Mouse (Mus musculus): ENCODE data around the gene Mc3r. TPM values are rescaled to one million over a fixed set of nuclear protein-coding genes. Genes with fewer than 3 reads are reported as not detected.

Gene Mc3r
- polyA plus RNA-seq, 1 experiment from 2014 or later: not detected

- Histone ChIP-seq H3K27ac (ENCODE audit: low read length) (no peak overlapping the region), H3K4me3 (replicated peaks; ENCODE audit: low read length) (no peak overlapping the region), H3K36me3 (ENCODE audit: control insufficient read depth, insufficient read depth, low read length) (no peaks in the 10 kb centered on the region), H3K9ac (ENCODE audit: low read length) (no peak overlapping the region), H3K4me1 (ENCODE audit: control insufficient read depth, insufficient read depth, low read length) (no peaks in the 10 kb centered on the region), H3K9me3 (replicated peaks; ENCODE audit: control insufficient read depth, low read length) (no peaks in the 10 kb centered on the region), H3K4me2 (ENCODE audit: low read depth, low read length) (no peak overlapping the region), H3K27me3 (ENCODE audit: control insufficient read depth, insufficient read depth, low read length) (no peaks in the 10 kb centered on the region)
- no peak for ATAC-seq (ENCODE audit: insufficient read depth, low FRiP score)
- WGBS: 25% methylated on average over 11 of the region's 11 CpGs
These were observed 40.7 kb downstream of the Mc3r start for GRCm38 (mm10) chr2:172288965-172289364.

- ATAC-seq (ENCODE audit: insufficient read depth, low FRiP score): no peak
- Histone ChIP-seq H3K36me3 (ENCODE audit: control insufficient read depth, insufficient read depth, low read length) (no peaks in the 10 kb centered on the region), H3K9ac (ENCODE audit: low read length) (no peak overlapping the region), H3K4me2 (ENCODE audit: low read depth, low read length) (no peak overlapping the region), H3K27ac (ENCODE audit: low read length) (no peak overlapping the region), H3K9me3 (replicated peaks; ENCODE audit: control insufficient read depth, low read length) (no peaks in the 10 kb centered on the region), H3K4me3 (replicated peaks; ENCODE audit: low read length) (no peak overlapping the region), H3K27me3 (ENCODE audit: control insufficient read depth, insufficient read depth, low read length) (no peaks in the 10 kb centered on the region), H3K4me1 (ENCODE audit: control insufficient read depth, insufficient read depth, low read length) (no peaks in the 10 kb centered on the region)
- WGBS: 10% methylated on average over 1 of the region's 1 CpGs
These were observed 41.3 kb downstream of the Mc3r start for GRCm38 (mm10) chr2:172289632-172290031.

- Histone ChIP-seq H3K4me3 (replicated peaks; ENCODE audit: low read length) (no peak overlapping the region), H3K27me3 (ENCODE audit: control insufficient read depth, insufficient read depth, low read length) (no peaks in the 10 kb centered on the region), H3K4me1 (ENCODE audit: control insufficient read depth, insufficient read depth, low read length) (no peaks in the 10 kb centered on the region), H3K27ac (ENCODE audit: low read length) (no peak overlapping the region), H3K36me3 (ENCODE audit: control insufficient read depth, insufficient read depth, low read length) (no peaks in the 10 kb centered on the region), H3K4me2 (ENCODE audit: low read depth, low read length) (no peak overlapping the region), H3K9me3 (replicated peaks; ENCODE audit: control insufficient read depth, low read length) (no peaks in the 10 kb centered on the region), H3K9ac (ENCODE audit: low read length) (no peak overlapping the region)
- 71% methylated on average over 11 of the region's 11 CpGs for WGBS
- peak; percentile 63; the same call in 1 of the 2 replicates for ATAC-seq (ENCODE audit: insufficient read depth, low FRiP score)
These were observed 42.2 kb downstream of the Mc3r start for GRCm38 (mm10) chr2:172290474-172290873.

GRCm38 (mm10) chr2:172291025-172291424 is 42.7 kb downstream of the Mc3r start:
- no peak overlapping the region for H3K27ac ChIP-seq (ENCODE audit: low read length)
- H3K27me3 ChIP-seq (ENCODE audit: control insufficient read depth, insufficient read depth, low read length): no peaks in the 10 kb centered on the region
- no peaks in the 10 kb centered on the region for H3K9me3 ChIP-seq (replicated peaks; ENCODE audit: control insufficient read depth, low read length)
- 89% methylated on average over 7 of the region's 7 CpGs for WGBS
- no peak for ATAC-seq (ENCODE audit: insufficient read depth, low FRiP score)
- H3K4me1 ChIP-seq (ENCODE audit: control insufficient read depth, insufficient read depth, low read length): no peaks in the 10 kb centered on the region
- no peaks in the 10 kb centered on the region for H3K36me3 ChIP-seq (ENCODE audit: control insufficient read depth, insufficient read depth, low read length)
- H3K4me2 ChIP-seq (ENCODE audit: low read depth, low read length): no peak overlapping the region
- no peak overlapping the region for H3K4me3 ChIP-seq (replicated peaks; ENCODE audit: low read length)
- no peak overlapping the region for H3K9ac ChIP-seq (ENCODE audit: low read length)

- no peak overlapping the region for H3K27ac ChIP-seq (ENCODE audit: low read length)
- H3K27me3 ChIP-seq (ENCODE audit: control insufficient read depth, insufficient read depth, low read length): no peaks in the 10 kb centered on the region
- H3K4me3 ChIP-seq (replicated peaks; ENCODE audit: low read length): no peak overlapping the region
- ATAC-seq (ENCODE audit: insufficient read depth, low FRiP score): no peak
- no peaks in the 10 kb centered on the region for H3K4me1 ChIP-seq (ENCODE audit: control insufficient read depth, insufficient read depth, low read length)
- no peaks in the 10 kb centered on the region for H3K9me3 ChIP-seq (replicated peaks; ENCODE audit: control insufficient read depth, low read length)
- WGBS: 81% methylated on average over 14 of the region's 14 CpGs
- H3K36me3 ChIP-seq (ENCODE audit: control insufficient read depth, insufficient read depth, low read length): no peaks in the 10 kb centered on the region
- no peak overlapping the region for H3K9ac ChIP-seq (ENCODE audit: low read length)
- H3K4me2 ChIP-seq (ENCODE audit: low read depth, low read length): no peak overlapping the region
These were observed 43.6 kb downstream of the Mc3r start for GRCm38 (mm10) chr2:172291755-172292524.

- no peak overlapping the region for H3K27ac ChIP-seq (ENCODE audit: low read length)
- H3K9me3 ChIP-seq (replicated peaks; ENCODE audit: control insufficient read depth, low read length): no peaks in the 10 kb centered on the region
- 76% methylated on average over 14 of the region's 14 CpGs for WGBS
- H3K9ac ChIP-seq (ENCODE audit: low read length): no peak overlapping the region
- no peaks in the 10 kb centered on the region for H3K36me3 ChIP-seq (ENCODE audit: control insufficient read depth, insufficient read depth, low read length)
- no peak for ATAC-seq (ENCODE audit: insufficient read depth, low FRiP score)
- no peaks in the 10 kb centered on the region for H3K4me1 ChIP-seq (ENCODE audit: control insufficient read depth, insufficient read depth, low read length)
- no peaks in the 10 kb centered on the region for H3K27me3 ChIP-seq (ENCODE audit: control insufficient read depth, insufficient read depth, low read length)
- H3K4me3 ChIP-seq (replicated peaks; ENCODE audit: low read length): no peak overlapping the region
- H3K4me2 ChIP-seq (ENCODE audit: low read depth, low read length): no peak overlapping the region
These were observed 44.5 kb downstream of the Mc3r start for GRCm38 (mm10) chr2:172292525-172293405.

GRCm38 (mm10) chr2:172298083-172298482 is 49.8 kb downstream of the Mc3r start:
- Histone ChIP-seq H3K4me1 (ENCODE audit: control insufficient read depth, insufficient read depth, low read length) (no peaks in the 10 kb centered on the region), H3K4me3 (replicated peaks; ENCODE audit: low read length) (no peak overlapping the region), H3K4me2 (ENCODE audit: low read depth, low read length) (no peak overlapping the region), H3K27ac (ENCODE audit: low read length) (no peak overlapping the region), H3K9me3 (replicated peaks; ENCODE audit: control insufficient read depth, low read length) (no peaks in the 10 kb centered on the region), H3K36me3 (ENCODE audit: control insufficient read depth, insufficient read depth, low read length) (no peaks in the 10 kb centered on the region), H3K9ac (ENCODE audit: low read length) (no peak overlapping the region), H3K27me3 (ENCODE audit: control insufficient read depth, insufficient read depth, low read length) (no peaks in the 10 kb centered on the region)
- 34% methylated on average over 1 of the region's 1 CpGs for WGBS
- ATAC-seq (ENCODE audit: insufficient read depth, low FRiP score): no peak

- no peaks in the 10 kb centered on the region for H3K4me1 ChIP-seq (ENCODE audit: control insufficient read depth, insufficient read depth, low read length)
- no peak overlapping the region for H3K4me3 ChIP-seq (replicated peaks; ENCODE audit: low read length)
- H3K27me3 ChIP-seq (ENCODE audit: control insufficient read depth, insufficient read depth, low read length): no peaks in the 10 kb centered on the region
- H3K27ac ChIP-seq (ENCODE audit: low read length): no peak overlapping the region
- no peaks in the 10 kb centered on the region for H3K9me3 ChIP-seq (replicated peaks; ENCODE audit: control insufficient read depth, low read length)
- no peak for ATAC-seq (ENCODE audit: insufficient read depth, low FRiP score)
- 47% methylated on average over 1 of the region's 1 CpGs for WGBS
- no peak overlapping the region for H3K4me2 ChIP-seq (ENCODE audit: low read depth, low read length)
- H3K9ac ChIP-seq (ENCODE audit: low read length): no peak overlapping the region
- H3K36me3 ChIP-seq (ENCODE audit: control insufficient read depth, insufficient read depth, low read length): no peaks in the 10 kb centered on the region
These were observed 50.2 kb downstream of the Mc3r start for GRCm38 (mm10) chr2:172298542-172298941.
